Mouse (Mus musculus): ENCODE measurements at regions not wholly inside any gene's neighbourhood (a gene's known extent, or its start where the extent isn't known, plus 50 kb on each side); places are given as distances from the start of the nearest gene placed in this dataset.
A peak's percentile ranks its signal among the peaks of the same experiment; 100 is the strongest.

GRCm38 (mm10) chr5:46790536-46790935 is 933.1 kb upstream of the Lcorl start:
- Histone ChIP-seq H3K4me1 (replicated peaks) (peaks cover 9% of the 10 kb centered on the region; the same call in 1 of the 2 replicates), H3K36me3 (no peaks in the 10 kb centered on the region), H3K4me2 (replicated peaks) (no peak overlapping the region), H3K27ac (no peak overlapping the region), H3K9ac (replicated peaks) (no peak overlapping the region), H3K27me3 (no peaks in the 10 kb centered on the region), H3K4me3 (replicated peaks) (no peak overlapping the region), H3K9me3 (no peaks in the 10 kb centered on the region)
- peak; percentile 71 for ATAC-seq
- WGBS, result 15% methylated on average over 3 of the region's 3 CpGs

- no peak for ATAC-seq
- Histone ChIP-seq H3K27ac (no peak overlapping the region), H3K4me3 (replicated peaks) (no peak overlapping the region), H3K9me3 (no peaks in the 10 kb centered on the region), H3K4me2 (replicated peaks) (no peak overlapping the region), H3K9ac (replicated peaks) (no peak overlapping the region), H3K4me1 (replicated peaks) (peaks cover 9% of the 10 kb centered on the region; the same call in 1 of the 2 replicates), H3K27me3 (no peaks in the 10 kb centered on the region), H3K36me3 (no peaks in the 10 kb centered on the region)
- WGBS, result 69% methylated on average over 3 of the region's 3 CpGs
These were observed 929.7 kb upstream of the Lcorl start for GRCm38 (mm10) chr5:46787079-46787478.

- no peaks in the 10 kb centered on the region for H3K9me3 ChIP-seq
- no peak overlapping the region for H3K4me3 ChIP-seq (replicated peaks)
- 42% methylated on average over 5 of the region's 5 CpGs for WGBS
- H3K27ac ChIP-seq, result no peak overlapping the region; the same call in 1 of the 2 replicates
- H3K36me3 ChIP-seq, result no peaks in the 10 kb centered on the region
- peak; percentile 48 for ATAC-seq
- H3K4me2 ChIP-seq (replicated peaks), result no peak overlapping the region
- H3K27me3 ChIP-seq, result no peaks in the 10 kb centered on the region
- H3K4me1 ChIP-seq (replicated peaks), result 0 out of 2 replicates have a peak, but pooled peaks cover 7% of the 10 kb centered on the region
- H3K9ac ChIP-seq (replicated peaks), result no peak overlapping the region
These were observed 898.7 kb upstream of the Lcorl start for GRCm38 (mm10) chr5:46756094-46756493.

GRCm38 (mm10) chr5:46740034-46740582 is 882.7 kb upstream of the Lcorl start:
- no peak overlapping the region for H3K4me2 ChIP-seq (replicated peaks)
- H3K27me3 ChIP-seq, result no peaks in the 10 kb centered on the region
- no peak overlapping the region for H3K4me3 ChIP-seq (replicated peaks)
- H3K9me3 ChIP-seq, result no peaks in the 10 kb centered on the region
- peaks cover 4% of the 10 kb centered on the region; the same call in 1 of the 2 replicates for H3K4me1 ChIP-seq (replicated peaks)
- 68% methylated on average over 2 of the region's 2 CpGs for WGBS
- no peak for ATAC-seq
- H3K9ac ChIP-seq (replicated peaks), result no peak overlapping the region
- H3K36me3 ChIP-seq, result no peaks in the 10 kb centered on the region
- no peak overlapping the region for H3K27ac ChIP-seq

- Histone ChIP-seq H3K9me3 (no peaks in the 10 kb centered on the region), H3K36me3 (no peaks in the 10 kb centered on the region), H3K9ac (replicated peaks) (no peak overlapping the region), H3K4me1 (replicated peaks) (0 out of 2 replicates have a peak, but pooled peaks cover 4% of the 10 kb centered on the region), H3K27me3 (no peaks in the 10 kb centered on the region), H3K4me2 (replicated peaks) (no peak overlapping the region), H3K4me3 (replicated peaks) (no peak overlapping the region), H3K27ac (no peak overlapping the region)
- ATAC-seq, result no peak
- WGBS, result 83% methylated on average over 3 of the region's 3 CpGs
These were observed 875.1 kb upstream of the Lcorl start for GRCm38 (mm10) chr5:46732510-46732909.

GRCm38 (mm10) chr5:46732025-46732424 is 874.6 kb upstream of the Lcorl start:
- H3K4me2 ChIP-seq (replicated peaks), result no peak overlapping the region
- H3K27ac ChIP-seq, result no peak overlapping the region
- WGBS, result 81% methylated on average over 5 of the region's 5 CpGs
- no peaks in the 10 kb centered on the region for H3K9me3 ChIP-seq
- no peak overlapping the region for H3K9ac ChIP-seq (replicated peaks)
- peak; percentile 40; the same call in 1 of the 2 replicates for ATAC-seq
- H3K27me3 ChIP-seq, result no peaks in the 10 kb centered on the region
- H3K4me3 ChIP-seq (replicated peaks), result no peak overlapping the region
- H3K36me3 ChIP-seq, result no peaks in the 10 kb centered on the region
- 0 out of 2 replicates have a peak, but pooled peaks cover 4% of the 10 kb centered on the region for H3K4me1 ChIP-seq (replicated peaks)

GRCm38 (mm10) chr5:46731297-46731696 is 873.9 kb upstream of the Lcorl start:
- H3K9me3 ChIP-seq, result no peaks in the 10 kb centered on the region
- ATAC-seq, result no peak
- no peaks in the 10 kb centered on the region for H3K36me3 ChIP-seq
- WGBS, result 73% methylated on average over 3 of the region's 3 CpGs
- H3K4me3 ChIP-seq (replicated peaks), result no peak overlapping the region
- H3K27me3 ChIP-seq, result no peaks in the 10 kb centered on the region
- no peak overlapping the region for H3K4me2 ChIP-seq (replicated peaks)
- H3K4me1 ChIP-seq (replicated peaks), result 0 out of 2 replicates have a peak, but pooled peaks cover 4% of the 10 kb centered on the region
- no peak overlapping the region for H3K9ac ChIP-seq (replicated peaks)
- H3K27ac ChIP-seq, result no peak overlapping the region

GRCm38 (mm10) chr5:46709596-46709995 is 852.2 kb upstream of the Lcorl start:
- 75% methylated on average over 3 of the region's 3 CpGs for WGBS
- Histone ChIP-seq H3K4me3 (replicated peaks) (no peak overlapping the region), H3K4me1 (replicated peaks) (no peaks in the 10 kb centered on the region), H3K36me3 (no peaks in the 10 kb centered on the region), H3K9me3 (no peaks in the 10 kb centered on the region), H3K27me3 (no peaks in the 10 kb centered on the region), H3K4me2 (replicated peaks) (no peak overlapping the region), H3K9ac (replicated peaks) (no peak overlapping the region), H3K27ac (no peak overlapping the region)
- ATAC-seq, result no peak

- Histone ChIP-seq H3K36me3 (no peaks in the 10 kb centered on the region), H3K4me1 (replicated peaks) (no peaks in the 10 kb centered on the region), H3K4me3 (replicated peaks) (no peak overlapping the region), H3K27me3 (no peaks in the 10 kb centered on the region), H3K27ac (no peak overlapping the region), H3K4me2 (replicated peaks) (no peak overlapping the region), H3K9me3 (no peaks in the 10 kb centered on the region), H3K9ac (replicated peaks) (no peak overlapping the region)
- no peak for ATAC-seq
- WGBS, result 74% methylated on average over 1 of the region's 1 CpGs
These were observed 850.4 kb upstream of the Lcorl start for GRCm38 (mm10) chr5:46707845-46708244.

- Histone ChIP-seq H3K27ac (no peak overlapping the region), H3K27me3 (no peaks in the 10 kb centered on the region), H3K9me3 (no peaks in the 10 kb centered on the region), H3K4me3 (replicated peaks) (no peak overlapping the region), H3K4me1 (replicated peaks) (no peaks in the 10 kb centered on the region), H3K36me3 (no peaks in the 10 kb centered on the region), H3K9ac (replicated peaks) (no peak overlapping the region), H3K4me2 (replicated peaks) (no peak overlapping the region)
- WGBS, result 95% methylated on average over 5 of the region's 5 CpGs
- ATAC-seq, result no peak
These were observed 849.6 kb upstream of the Lcorl start for GRCm38 (mm10) chr5:46707021-46707420.

GRCm38 (mm10) chr5:46678007-46678406 is 820.6 kb upstream of the Lcorl start:
- Histone ChIP-seq H3K27me3 (no peaks in the 10 kb centered on the region), H3K4me3 (replicated peaks) (no peak overlapping the region), H3K36me3 (no peaks in the 10 kb centered on the region), H3K9ac (replicated peaks) (no peak overlapping the region), H3K27ac (no peak overlapping the region), H3K4me2 (replicated peaks) (no peak overlapping the region), H3K4me1 (replicated peaks) (no peaks in the 10 kb centered on the region), H3K9me3 (no peaks in the 10 kb centered on the region)
- no peak for ATAC-seq

- no peak for ATAC-seq
- no peaks in the 10 kb centered on the region for H3K36me3 ChIP-seq
- no peak overlapping the region for H3K4me3 ChIP-seq (replicated peaks)
- no peaks in the 10 kb centered on the region for H3K4me1 ChIP-seq (replicated peaks)
- H3K4me2 ChIP-seq (replicated peaks), result no peak overlapping the region
- WGBS, result 90% methylated on average over 3 of the region's 3 CpGs
- H3K27me3 ChIP-seq, result no peaks in the 10 kb centered on the region
- H3K9me3 ChIP-seq, result no peaks in the 10 kb centered on the region
- H3K27ac ChIP-seq, result no peak overlapping the region
- no peak overlapping the region for H3K9ac ChIP-seq (replicated peaks)
These were observed 817.5 kb upstream of the Lcorl start for GRCm38 (mm10) chr5:46674810-46675502.

Data from midbrain, embryonic 13.5 days (tissue).